Mouse (Mus musculus) small intestine, adult 2 months (tissue): ENCODE data around the gene Cep131. TPM values are rescaled to one million over a fixed set of nuclear protein-coding genes. Genes with fewer than 3 reads are reported as not detected.

Experiments used
- H3K27ac ChIP-seq: fragments of 200-500 bp; 2 replicates; pipeline ENCODE4 v1.5.1; 2012; ENCODE audit warnings: low read depth, low read length, control low read depth, inconsistent platforms; ENCODE audit not compliant: insufficient read depth
- H3K27me3 ChIP-seq: fragments of 200-500 bp; 2 replicates; pipeline ENCODE4 v1.6.1; 2012; ENCODE audit warnings: mild to moderate bottlenecking, moderate library complexity, low read length, inconsistent platforms; ENCODE audit not compliant: control insufficient read depth, insufficient read depth
- H3K36me3 ChIP-seq: fragments of 200-500 bp; 2 replicates; pipeline ENCODE4 v1.6.1; 2012; ENCODE audit warnings: mild to moderate bottlenecking, low read length, control low read depth, inconsistent platforms; ENCODE audit not compliant: control insufficient read depth, insufficient read depth
- H3K4me1 ChIP-seq: fragments of 200-500 bp; 2 replicates; pipeline ENCODE4 v1.6.1; 2012; ENCODE audit warnings: low read length, inconsistent platforms, mixed read lengths; ENCODE audit not compliant: control insufficient read depth, insufficient read depth, insufficient read length
- H3K4me3 ChIP-seq: fragments of 200-500 bp; 2 replicates; pipeline ENCODE4 v1.5.1; 2012; ENCODE audit warnings: low read depth, mild to moderate bottlenecking, control low read depth, inconsistent platforms, low read length, moderate library complexity
- CTCF ChIP-seq: fragments of 200-500 bp; IDR thresholded peaks from 2 replicates; pipeline ENCODE4 v1.5.1; 2012; ENCODE audit warnings: low read depth, mild to moderate bottlenecking, control low read depth, inconsistent platforms, low read length, moderate library complexity, mixed read lengths; ENCODE audit not compliant: insufficient replicate concordance, insufficient read length; ENCODE audit errors: extremely low read depth
- POLR2A ChIP-seq: fragments of 200-500 bp; IDR thresholded peaks from 2 replicates; pipeline ENCODE4 v1.6.1; 2012; ENCODE audit warnings: low read depth, mild to moderate bottlenecking, control low read depth, inconsistent platforms, low read length, moderate library complexity
- WGBS: fragments of 180-500 bp; shearing (Covaris S2); methylation state at CpG from one replicate; pipeline ENCODE4 v1.1.7; 2018; 5-methylcytosine and 5-hydroxymethylcytosine counted together
- polyA plus RNA-seq: library from polyadenylated mRNA; depleted of rRNA; stranded (reverse); fragments of >200 nt; gene quantifications from 2 replicates; pipeline ENCODE4 v1.2.3, GENCODE M21; 2012

The Cep131 gene
- polyA plus RNA-seq, 1 experiment: 3.2 TPM

- TF ChIP-seq POLR2A (no peak), CTCF (no peak)
- 87% methylated on average over 13 of the region's 13 CpGs for WGBS
- no peak overlapping the region for H3K27ac ChIP-seq
These were observed 22.5 kb downstream of the Cep131 start for GRCm38 (mm10) chr11:120064006-120064667.

GRCm38 (mm10) chr11:120063326-120063725 is 23.3 kb downstream of the Cep131 start:
- Histone ChIP-seq H3K27me3 (no peaks in the 10 kb centered on the region), H3K4me1 (peaks cover 4% of the 10 kb centered on the region; the same call in 1 of the 2 replicates), H3K36me3 (no peaks in the 10 kb centered on the region), H3K4me3 (no peak overlapping the region), H3K27ac (no peak overlapping the region)
- TF ChIP-seq POLR2A (no peak), CTCF (no peak)
- WGBS: 87% methylated on average over 5 of the region's 5 CpGs

More at GRCm38 (mm10) chr11:120064006-120064667, 22.5 kb downstream of the Cep131 start:
- no peaks in the 10 kb centered on the region for H3K36me3 ChIP-seq
- H3K4me1 ChIP-seq: peaks cover 4% of the 10 kb centered on the region; the same call in 1 of the 2 replicates
- no peak overlapping the region for H3K4me3 ChIP-seq
- H3K27me3 ChIP-seq: no peaks in the 10 kb centered on the region

GRCm38 (mm10) chr11:120060634-120061033 is 26.0 kb downstream of the Cep131 start:
- 42% methylated on average over 8 of the region's 8 CpGs for WGBS
- H3K4me3 ChIP-seq: no peak overlapping the region
- TF ChIP-seq CTCF (no peak), POLR2A (no peak)
- no peak overlapping the region for H3K27ac ChIP-seq
- peaks cover 4% of the 10 kb centered on the region; the same call in 1 of the 2 replicates for H3K4me1 ChIP-seq
- H3K36me3 ChIP-seq: no peaks in the 10 kb centered on the region
- no peaks in the 10 kb centered on the region for H3K27me3 ChIP-seq

GRCm38 (mm10) chr11:120055953-120056732 is 30.5 kb downstream of the Cep131 start:
- WGBS: 85% methylated on average over 12 of the region's 12 CpGs
- Histone ChIP-seq H3K27ac (no peak overlapping the region), H3K27me3 (no peaks in the 10 kb centered on the region), H3K4me1 (peaks cover 4% of the 10 kb centered on the region; the same call in 1 of the 2 replicates), H3K4me3 (no peak overlapping the region), H3K36me3 (no peaks in the 10 kb centered on the region)
- TF ChIP-seq CTCF (no peak), POLR2A (no peak)

GRCm38 (mm10) chr11:120053846-120054245 is 32.8 kb downstream of the Cep131 start:
- 66% methylated on average over 4 of the region's 4 CpGs for WGBS
- Histone ChIP-seq H3K4me3 (no peak overlapping the region), H3K27me3 (no peaks in the 10 kb centered on the region), H3K4me1 (no peaks in the 10 kb centered on the region), H3K36me3 (no peaks in the 10 kb centered on the region), H3K27ac (no peak overlapping the region)
- no peak for TF ChIP-seq POLR2A
- no peak for TF ChIP-seq CTCF

GRCm38 (mm10) chr11:120052274-120052673 is 34.4 kb downstream of the Cep131 start:
- Histone ChIP-seq H3K36me3 (no peaks in the 10 kb centered on the region), H3K27ac (no peak overlapping the region), H3K4me1 (no peaks in the 10 kb centered on the region), H3K27me3 (peaks cover 13% of the 10 kb centered on the region), H3K4me3 (no peak overlapping the region)
- WGBS: 65% methylated on average over 9 of the region's 9 CpGs
- TF ChIP-seq POLR2A: no peak
- TF ChIP-seq CTCF: no peak
